Mouse (Mus musculus) forebrain, postnatal 0 days (tissue): ENCODE results near the gene Ifit1bl1. TPM values are rescaled to one million over a fixed set of nuclear protein-coding genes. Genes with fewer than 3 reads are reported as not detected.
A peak's percentile ranks its signal among the peaks of the same experiment; 100 is the strongest.
"Not testable (repeated sequence)": the region's sequence is repeated elsewhere in the genome, so short reads cannot be mapped to it uniquely, and the experiment has no call there.

Source experiments
- ATAC-seq: fragments of 200-750 bp; cut with Nextera tagmentation; 2 replicates; pipeline ENCODE4 v1.8.0; 2017; ENCODE audit warnings: mild to moderate bottlenecking, moderate library complexity
- DNase-seq: peaks from one replicate; pipeline ENCODE4 v3.0.0-alpha.2; 2015
- H3K27ac ChIP-seq: fragments of 300-500 bp; sonication (generic); 2 replicates; pipeline ENCODE4 v1.5.1; 2014; ENCODE audit warnings: low read depth, mild to moderate bottlenecking, antibody characterized with exemption, low read length, moderate library complexity, mixed read lengths
- H3K27me3 ChIP-seq: fragments of 300-500 bp; sonication (generic); 2 replicates; pipeline ENCODE4 v1.6.1; 2014; ENCODE audit warnings: mild to moderate bottlenecking, low read length, mixed read lengths; ENCODE audit not compliant: insufficient read depth
- H3K36me3 ChIP-seq: fragments of 300-500 bp; sonication (generic); 2 replicates; pipeline ENCODE4 v1.6.1; 2014; ENCODE audit warnings: mild to moderate bottlenecking, moderate library complexity; ENCODE audit not compliant: insufficient read depth
- H3K4me1 ChIP-seq: fragments of 300-500 bp; sonication (generic); 2 replicates; pipeline ENCODE4 v1.6.1; 2014; ENCODE audit warnings: antibody characterized with exemption; ENCODE audit not compliant: insufficient read depth
- H3K4me2 ChIP-seq: fragments of 300-500 bp; sonication (generic); 2 replicates; pipeline ENCODE4 v1.6.1; 2014; ENCODE audit warnings: low read depth, mild to moderate bottlenecking, moderate library complexity
- H3K4me3 ChIP-seq: fragments of 300-500 bp; sonication (generic); 2 replicates; pipeline ENCODE4 v1.5.1; 2014; ENCODE audit warnings: low read depth, low read length, mixed read lengths
- H3K9ac ChIP-seq: fragments of 300-500 bp; sonication (generic); 2 replicates; pipeline ENCODE4 v1.6.1; 2014; ENCODE audit warnings: mild to moderate bottlenecking
- H3K9me3 ChIP-seq: fragments of 300-500 bp; sonication (generic); 2 replicates; pipeline ENCODE4 v1.6.1; 2016; ENCODE audit warnings: low read length
- CTCF ChIP-seq: sonication (generic); IDR thresholded peaks from 2 replicates; pipeline ENCODE4 v1.5.1; 2016; ENCODE audit warnings: antibody characterized with exemption, control low read depth, low read depth
- WGBS: fragments of 180-500 bp; shearing (Covaris S2); extraction: QIAGEN DNeasy Blood & Tissue Kit; methylation state at CpG from one replicate; pipeline ENCODE4 v1.1.7; 2014; 5-methylcytosine and 5-hydroxymethylcytosine counted together
- polyA plus RNA-seq: library from polyadenylated mRNA; unstranded; fragments of >200 nt; fragmentation: Nextera tagmentation; extraction: Ambion mirVana; gene quantifications from 2 replicates; pipeline ENCODE4 v1.2.1, GENCODE M21; 2015
- total RNA-seq: library from RNA; depleted of rRNA; stranded (reverse); fragments of >200 nt; gene quantifications from 2 replicates; pipeline ENCODE4 v1.2.3, GENCODE M21; 2014

The Ifit1bl1 gene
- total and polyA plus RNA-seq, 2 experiments from 2014 or later, result 1.6 to 1.8 TPM

DNA sequence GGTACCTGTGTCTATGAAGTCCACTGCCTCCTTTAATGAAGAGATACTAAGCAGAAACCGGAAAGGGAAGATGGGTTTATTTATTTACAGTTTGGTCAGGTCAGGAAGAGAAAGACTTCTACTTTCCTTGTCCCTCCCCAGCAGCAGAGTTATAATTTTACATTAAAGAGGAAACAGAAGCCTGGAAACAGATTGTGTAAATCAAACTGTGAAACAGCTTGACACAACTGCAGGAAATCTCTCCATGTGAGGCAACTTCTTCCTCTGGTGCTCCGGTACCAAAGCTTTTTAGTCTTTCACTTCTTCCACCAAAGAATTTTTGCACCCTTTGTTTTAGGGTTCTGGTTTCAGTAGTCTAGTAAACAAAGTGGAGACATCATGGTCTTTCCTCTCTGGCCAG lies 31.7 kb upstream of the Ifit1bl1 start:
- peak; percentile 1 for DNase-seq
- Histone ChIP-seq H3K9me3 (no peaks in the 10 kb centered on the region), H3K4me1 (no peaks in the 10 kb centered on the region), H3K4me3 (no peak overlapping the region), H3K27ac (no peak overlapping the region), H3K27me3 (no peaks in the 10 kb centered on the region), H3K4me2 (no peak overlapping the region), H3K36me3 (no peaks in the 10 kb centered on the region), H3K9ac (no peak overlapping the region)
- ATAC-seq, result no peak
- TF ChIP-seq CTCF, result no peak
- 65% methylated on average over 2 of the region's 2 CpGs for WGBS

DNA sequence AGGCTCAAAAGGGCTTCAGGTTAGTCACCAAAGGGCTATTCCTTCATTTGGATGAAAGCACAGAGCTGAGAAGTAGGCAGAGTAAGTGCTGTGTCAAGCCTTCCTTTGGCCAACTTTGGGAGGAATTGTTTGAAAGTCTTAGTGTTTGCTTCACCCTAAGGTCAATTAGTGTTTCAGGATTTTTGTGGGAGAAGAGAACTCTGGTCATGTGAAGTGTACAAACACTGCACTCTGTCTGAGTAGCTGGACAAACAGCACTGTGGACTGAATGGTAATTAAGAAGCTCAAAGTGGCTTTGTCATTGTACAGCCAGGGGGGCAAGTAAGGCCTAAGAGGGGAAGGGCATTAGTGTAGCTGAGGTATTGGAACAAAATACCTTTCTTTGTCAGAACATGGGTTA lies 29.7 kb upstream of the Ifit1bl1 start:
- H3K9me3 ChIP-seq, result no peaks in the 10 kb centered on the region
- ATAC-seq, result no peak
- no peak overlapping the region for H3K27ac ChIP-seq

DNA sequence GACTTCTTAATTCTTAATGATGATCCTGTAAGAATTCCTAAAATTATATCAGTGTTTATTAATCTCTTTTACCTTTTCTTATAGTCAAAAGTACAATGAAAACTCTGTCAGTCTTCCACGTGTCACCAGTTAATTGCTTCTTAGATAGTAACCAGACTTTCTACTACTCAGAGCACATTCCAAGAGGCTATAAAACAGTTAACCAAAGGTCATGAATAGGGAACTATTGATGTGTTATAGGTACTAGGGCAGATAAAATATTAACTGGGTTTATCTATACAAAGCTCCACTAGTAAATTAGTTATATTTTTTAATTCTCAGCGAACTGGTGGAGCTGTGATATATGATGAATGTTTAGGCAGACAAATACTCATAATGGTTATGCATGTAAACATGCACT lies 25.7 kb upstream of the Ifit1bl1 start:
- Histone ChIP-seq H3K4me1 (no peaks in the 10 kb centered on the region), H3K4me2 (no peak overlapping the region), H3K9me3 (no peaks in the 10 kb centered on the region), H3K27me3 (no peaks in the 10 kb centered on the region), H3K36me3 (no peaks in the 10 kb centered on the region), H3K4me3 (no peak overlapping the region), H3K27ac (no peak overlapping the region), H3K9ac (no peak overlapping the region)
- no peak for TF ChIP-seq CTCF
- no peak for DNase-seq
- 79% methylated on average over 2 of the region's 2 CpGs for WGBS
- ATAC-seq, result no peak

More for the DNA sequence above, 29.7 kb upstream of the Ifit1bl1 start:
- TF ChIP-seq CTCF, result no peak
- no peak overlapping the region for H3K9ac ChIP-seq
- no peaks in the 10 kb centered on the region for H3K27me3 ChIP-seq
- no peaks in the 10 kb centered on the region for H3K4me1 ChIP-seq
- no peak overlapping the region for H3K4me3 ChIP-seq
- no peak overlapping the region for H3K4me2 ChIP-seq
- no peaks in the 10 kb centered on the region for H3K36me3 ChIP-seq
- DNase-seq, result no peak

DNA sequence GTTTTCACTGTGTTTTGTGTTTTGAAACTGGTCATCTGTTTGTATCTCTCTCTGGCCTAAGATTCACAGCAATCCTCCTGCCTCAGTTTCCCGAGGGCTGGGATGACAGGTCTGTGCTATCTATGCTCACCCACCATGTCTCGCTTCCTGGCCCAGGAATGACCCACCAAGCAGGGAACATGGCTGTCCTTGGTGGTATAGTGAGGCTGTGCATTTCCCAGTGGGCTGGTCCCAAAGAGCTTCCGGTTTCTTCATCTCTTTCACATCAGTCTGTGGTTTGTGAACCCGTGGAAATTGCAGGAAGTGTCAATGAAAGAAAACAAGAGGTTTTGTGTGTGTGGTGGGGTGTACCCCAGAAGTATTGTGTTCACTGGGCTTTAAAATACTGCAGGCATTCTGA lies 22.9 kb upstream of the Ifit1bl1 start:
- ATAC-seq, result no peak
- WGBS, result 79% methylated on average over 4 of the region's 4 CpGs

DNA sequence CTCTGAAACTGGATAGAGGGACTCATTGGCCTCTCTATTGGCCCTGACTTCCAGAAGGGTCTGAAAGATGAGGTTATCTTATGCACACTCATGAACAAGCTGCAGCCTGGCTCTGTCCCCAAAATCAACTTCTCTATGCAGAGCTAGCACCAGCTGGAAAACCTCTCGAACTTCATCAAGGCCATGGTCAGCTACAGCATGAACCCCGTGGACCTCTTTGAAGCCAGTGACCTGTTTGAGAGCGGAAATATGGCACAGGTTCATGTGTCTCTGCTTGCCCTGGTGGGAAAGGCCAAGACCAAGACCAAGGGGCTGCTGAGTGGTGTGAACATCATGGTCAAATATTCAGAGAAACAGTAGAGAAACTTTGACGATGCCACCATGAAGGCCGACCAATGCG lies 22.0 kb upstream of the Ifit1bl1 start:
- no peaks in the 10 kb centered on the region for H3K9me3 ChIP-seq
- WGBS, result 95% methylated on average over 6 of the region's 6 CpGs
- H3K4me3 ChIP-seq, result no peak overlapping the region
- H3K27me3 ChIP-seq, result no peaks in the 10 kb centered on the region
- no peak overlapping the region for H3K9ac ChIP-seq
- TF ChIP-seq CTCF, result no peak
- no peaks in the 10 kb centered on the region for H3K36me3 ChIP-seq
- ATAC-seq (no peak), DNase-seq (no peak)
- no peak overlapping the region for H3K27ac ChIP-seq
- H3K4me1 ChIP-seq, result no peaks in the 10 kb centered on the region
- H3K4me2 ChIP-seq, result no peak overlapping the region

More for the DNA sequence above, 22.9 kb upstream of the Ifit1bl1 start:
- H3K4me2 ChIP-seq, result no peak overlapping the region
- H3K27me3 ChIP-seq, result no peaks in the 10 kb centered on the region
- no peak overlapping the region for H3K27ac ChIP-seq
- H3K4me1 ChIP-seq, result no peaks in the 10 kb centered on the region
- no peak for DNase-seq
- no peak for TF ChIP-seq CTCF
- no peaks in the 10 kb centered on the region for H3K9me3 ChIP-seq
- no peaks in the 10 kb centered on the region for H3K36me3 ChIP-seq
- no peak overlapping the region for H3K9ac ChIP-seq
- no peak overlapping the region for H3K4me3 ChIP-seq

DNA sequence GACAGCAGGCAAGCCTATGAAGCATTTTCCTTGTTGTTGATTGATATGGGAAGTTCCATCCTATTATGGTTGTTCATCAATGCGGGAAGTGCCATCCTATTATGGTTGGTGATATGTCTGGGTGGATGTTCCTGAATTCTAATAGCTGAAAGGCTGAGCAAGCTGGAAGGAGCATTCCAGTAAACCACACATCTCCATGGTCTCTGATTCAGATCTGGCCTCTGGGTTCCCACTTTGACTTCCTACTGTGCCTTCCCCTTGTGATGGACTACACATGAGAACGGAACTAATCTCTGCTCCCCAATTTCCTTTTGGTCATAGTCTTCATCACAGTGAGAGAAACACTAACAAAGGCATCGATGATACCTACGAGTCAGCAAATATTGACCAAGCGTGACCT lies 19.1 kb upstream of the Ifit1bl1 start:
- H3K4me1 ChIP-seq, result no peaks in the 10 kb centered on the region
- no peaks in the 10 kb centered on the region for H3K9me3 ChIP-seq
- no peak overlapping the region for H3K9ac ChIP-seq
- DNase-seq (no peak), ATAC-seq (no peak)
- TF ChIP-seq CTCF, result no peak
- no peak overlapping the region for H3K4me3 ChIP-seq
- no peak overlapping the region for H3K4me2 ChIP-seq
- H3K36me3 ChIP-seq, result no peaks in the 10 kb centered on the region
- H3K27me3 ChIP-seq, result no peaks in the 10 kb centered on the region
- H3K27ac ChIP-seq, result no peak overlapping the region
- 94% methylated on average over 5 of the region's 5 CpGs for WGBS

DNA sequence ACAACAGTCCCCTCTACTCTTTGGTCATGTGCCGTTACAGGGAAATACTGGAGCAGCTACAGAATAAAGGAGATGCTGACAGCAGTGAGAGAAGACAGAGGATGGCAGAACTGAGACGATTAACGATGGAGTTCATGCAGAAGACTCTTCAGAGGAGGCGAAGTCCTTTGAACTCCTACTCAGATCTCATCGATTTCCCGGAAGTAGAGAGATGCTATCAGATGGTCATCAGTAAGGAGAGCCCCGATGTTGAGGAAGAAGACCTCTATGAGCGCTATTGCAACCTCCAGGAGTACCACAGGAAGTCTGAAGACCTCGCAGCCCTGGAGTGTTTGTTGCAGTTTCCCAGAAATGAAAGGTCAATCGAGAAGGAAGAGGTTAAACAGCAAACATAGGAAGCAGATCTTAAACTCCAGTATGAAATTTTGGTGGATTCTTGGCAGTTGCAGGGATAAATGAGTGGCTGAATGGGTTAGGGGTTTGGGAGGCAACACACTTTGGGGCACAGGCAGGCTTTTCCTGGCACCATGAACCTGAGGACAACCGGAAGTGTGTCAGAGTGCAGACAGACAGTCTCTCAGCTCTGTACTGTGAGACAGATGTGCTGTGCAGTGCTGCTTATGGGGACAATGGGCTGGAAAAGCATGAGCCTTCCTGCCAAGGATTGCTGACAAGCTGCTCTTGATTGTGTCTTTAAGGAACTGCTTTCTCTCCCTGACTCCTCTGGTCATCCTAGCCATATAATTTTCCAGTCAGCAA lies 10.7 kb upstream of the Ifit1bl1 start:
- H3K4me2 ChIP-seq, ATAC-seq, H3K27me3 ChIP-seq, H3K36me3 ChIP-seq, H3K27ac ChIP-seq, H3K4me3 ChIP-seq, DNase-seq, H3K9ac ChIP-seq, H3K4me1 ChIP-seq, H3K9me3 ChIP-seq: not testable (repeated sequence)
- WGBS, result 89% methylated on average over 5 of the region's 11 CpGs

DNA sequence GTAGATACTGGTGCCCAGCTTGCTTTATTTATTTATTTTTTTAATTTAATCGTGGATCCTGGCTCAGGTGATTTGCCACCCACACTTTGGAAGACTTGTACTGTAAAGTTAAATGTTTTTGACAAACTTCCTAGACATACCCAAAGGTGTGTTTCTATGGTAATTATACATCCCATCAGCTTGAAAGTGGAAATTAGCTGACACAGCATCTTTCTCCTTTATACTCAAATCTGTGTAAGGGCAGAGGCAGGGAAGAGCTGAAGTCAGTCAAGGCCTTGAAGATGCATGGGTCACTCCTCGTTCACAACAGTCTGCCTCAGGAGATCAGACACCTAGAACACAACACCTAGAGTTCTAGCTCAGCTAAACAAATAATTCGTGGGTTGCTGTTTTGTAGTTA lies 8.4 kb upstream of the Ifit1bl1 start:
- not testable (repeated sequence) for H3K4me3 ChIP-seq, H3K4me1 ChIP-seq, DNase-seq, H3K9ac ChIP-seq, H3K9me3 ChIP-seq, H3K4me2 ChIP-seq, H3K27me3 ChIP-seq, H3K27ac ChIP-seq, ATAC-seq, H3K36me3 ChIP-seq
- 72% methylated on average over 3 of the region's 3 CpGs for WGBS

DNA sequence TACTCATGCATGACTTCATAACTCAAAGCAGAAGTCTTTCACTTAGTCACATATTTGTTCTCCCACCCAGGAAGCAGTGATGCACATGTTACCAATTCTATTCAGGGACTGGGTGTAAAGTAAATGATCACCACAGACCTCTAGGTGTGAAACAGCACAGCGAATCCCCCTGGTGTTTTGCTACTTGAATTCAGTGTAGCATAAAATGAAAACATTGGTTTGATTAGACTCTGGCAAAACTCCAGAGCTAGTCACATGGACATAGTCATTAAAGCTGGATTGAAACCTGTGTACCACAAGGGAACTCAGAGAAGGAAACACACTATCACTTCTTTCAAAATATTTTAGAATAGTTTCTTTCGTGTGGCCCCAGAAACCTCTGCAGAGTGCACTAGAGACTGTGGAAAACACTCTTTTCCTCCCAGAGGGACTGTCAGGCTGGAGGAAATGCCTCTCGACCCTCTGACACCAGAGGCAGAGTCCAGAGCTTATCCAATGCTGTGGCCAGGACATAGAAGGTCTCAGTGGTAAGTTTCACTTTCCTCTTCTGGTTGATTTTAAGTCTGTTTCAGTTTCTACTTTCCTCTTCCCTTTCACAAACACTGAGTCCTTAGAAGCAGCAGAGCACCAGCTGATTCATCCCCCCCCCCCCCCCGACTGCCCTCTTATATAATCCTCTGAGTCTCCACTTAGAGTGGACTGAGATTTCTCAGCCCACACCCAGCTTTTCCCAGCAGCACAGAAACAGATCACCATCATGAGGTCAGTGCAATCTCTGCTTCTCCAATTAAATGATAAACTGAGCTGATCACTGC lies 5.7 kb upstream of the Ifit1bl1 start, which contains the start of gene Ifit3b:
Gene Ifit3b, plus strand, starts transcription at position 734 of the 815 bp plus-strand sequence.
- peak; percentile 34 for ATAC-seq
- not testable (repeated sequence) for H3K36me3 ChIP-seq, H3K27me3 ChIP-seq, DNase-seq, H3K4me2 ChIP-seq, H3K9me3 ChIP-seq, H3K27ac ChIP-seq, H3K4me1 ChIP-seq, H3K9ac ChIP-seq, H3K4me3 ChIP-seq
- 45% methylated on average over 4 of the region's 4 CpGs for WGBS
